Mouse (Mus musculus) midbrain, postnatal 0 days (tissue): Measurements from ENCODE around the gene Entpd3. TPM values are rescaled to one million over a fixed set of nuclear protein-coding genes. Genes with fewer than 3 reads are reported as not detected.
A peak's percentile ranks its signal among the peaks of the same experiment; 100 is the strongest.

Source experiments
- ATAC-seq: fragments of 200-750 bp; cut with Nextera tagmentation; 2 replicates; pipeline ENCODE4 v1.8.0; 2017; ENCODE audit warnings: moderate number of reproducible peaks, mild to moderate bottlenecking, moderate TSS enrichment, moderate library complexity; ENCODE audit not compliant: low FRiP score
- DNase-seq: peaks from one replicate; pipeline ENCODE4 v3.0.0-alpha.2; 2015; ENCODE audit warnings: low spot score
- H3K27ac ChIP-seq: fragments of 300-500 bp; sonication (generic); 2 replicates; pipeline ENCODE4 v1.5.1; 2014; ENCODE audit warnings: low read depth, mild to moderate bottlenecking, low read length, mixed read lengths
- H3K27me3 ChIP-seq: fragments of 300-500 bp; sonication (generic); 2 replicates; pipeline ENCODE4 v1.6.1; 2014; ENCODE audit warnings: low read length, control low read depth, mixed read lengths; ENCODE audit not compliant: insufficient read depth
- H3K36me3 ChIP-seq: fragments of 300-500 bp; sonication (generic); 2 replicates; pipeline ENCODE4 v1.6.1; 2014; ENCODE audit warnings: low read length, control low read depth, mixed read lengths; ENCODE audit not compliant: insufficient read depth
- H3K4me1 ChIP-seq: fragments of 300-500 bp; sonication (generic); 2 replicates; pipeline ENCODE4 v1.6.1; 2014; ENCODE audit warnings: mild to moderate bottlenecking, control low read depth, antibody characterized with exemption, low read length, mixed read lengths; ENCODE audit not compliant: insufficient read depth
- H3K4me2 ChIP-seq: fragments of 300-500 bp; sonication (generic); 2 replicates; pipeline ENCODE4 v1.6.1; 2014; ENCODE audit warnings: low read depth, mild to moderate bottlenecking, low read length, mixed read lengths; ENCODE audit not compliant: poor library complexity, severe bottlenecking
- H3K4me3 ChIP-seq: fragments of 300-500 bp; sonication (generic); 2 replicates; pipeline ENCODE4 v1.5.1; 2014; ENCODE audit warnings: low read depth, mild to moderate bottlenecking, low read length, moderate library complexity
- H3K9ac ChIP-seq: fragments of 300-500 bp; sonication (generic); replicated peaks from 2 replicates; pipeline ENCODE4 v1.6.1; 2014; ENCODE audit warnings: mild to moderate bottlenecking, low read length, moderate library complexity, mixed read lengths; ENCODE audit not compliant: poor library complexity, severe bottlenecking
- H3K9me3 ChIP-seq: fragments of 300-500 bp; sonication (generic); 2 replicates; pipeline ENCODE4 v1.6.1; 2016; ENCODE audit warnings: low read length, control low read depth
- CTCF ChIP-seq: IDR thresholded peaks from 2 replicates; pipeline ENCODE4 v1.5.1; 2016; ENCODE audit warnings: antibody characterized with exemption, mild to moderate bottlenecking
- WGBS: fragments of 180-500 bp; shearing (Covaris S2); extraction: QIAGEN DNeasy Blood & Tissue Kit; methylation state at CpG from one replicate; pipeline ENCODE4 v1.1.7; 2014; 5-methylcytosine and 5-hydroxymethylcytosine counted together
- polyA plus RNA-seq: library from polyadenylated mRNA; unstranded; fragments of >200 nt; fragmentation: Nextera tagmentation; extraction: Ambion mirVana; gene quantifications from 2 replicates; pipeline ENCODE4 v1.2.1, GENCODE M21; 2015
- total RNA-seq: library from RNA; depleted of rRNA; stranded (reverse); fragments of >200 nt; gene quantifications from 2 replicates; pipeline ENCODE4 v1.2.3, GENCODE M21; 2014

Gene Entpd3
- total and polyA plus RNA-seq, 2 experiments from 2014 or later: 4.7 to 9.0 TPM

DNA sequence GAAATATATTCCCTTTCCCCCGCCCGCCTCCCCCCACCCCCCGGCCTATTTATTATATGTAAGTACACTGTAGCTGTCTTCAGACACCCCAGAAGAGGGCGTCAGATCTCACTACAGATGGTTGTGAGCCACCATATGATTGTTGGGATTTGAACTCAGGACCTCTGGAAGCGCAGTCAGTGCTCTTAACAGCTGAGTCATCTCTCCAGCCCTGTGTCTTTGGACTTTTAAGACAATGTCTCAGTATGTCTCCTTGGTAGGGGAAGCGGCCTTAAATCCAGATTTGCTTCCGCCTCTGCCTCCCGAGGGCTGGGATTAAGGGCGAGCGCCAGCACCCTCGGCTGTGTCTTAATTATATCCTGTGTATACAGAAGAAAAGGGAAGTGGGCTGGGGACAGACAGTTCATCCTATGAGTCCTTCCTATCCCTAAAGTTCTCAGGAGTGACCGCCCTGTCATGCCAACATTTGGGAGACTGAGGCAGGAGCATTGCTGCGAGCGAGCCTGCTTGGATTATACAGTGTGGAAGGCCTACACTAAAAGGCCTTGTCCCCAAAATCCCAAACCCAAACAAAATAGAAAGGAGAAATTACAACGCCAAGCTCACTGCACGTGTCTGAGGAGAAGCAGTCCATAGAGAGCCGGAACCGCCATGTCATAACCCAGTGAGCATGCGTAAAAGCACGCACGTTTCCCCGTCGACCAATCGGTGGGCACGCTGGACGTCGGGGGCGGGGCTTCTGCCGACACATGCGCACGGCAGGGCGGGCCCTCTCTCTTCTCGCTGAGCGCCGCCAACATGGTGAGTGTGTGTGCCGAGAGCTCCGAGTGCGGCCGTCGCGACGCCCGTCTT is 31.3 kb downstream of the Entpd3 start, which contains the start of gene Rpl14:
Gene Rpl14, plus strand, starts transcription at position 704 of the 852 bp plus-strand sequence.
- H3K27me3 ChIP-seq: peaks cover 2% of the 10 kb centered on the region; the same call in 1 of the 2 replicates
- peak within 1 kb of the TSS; percentile 91 for H3K9ac ChIP-seq
- no peak for TF ChIP-seq CTCF
- ATAC-seq (peak; percentile 97), DNase-seq (peak; percentile 98)
- WGBS: 6% methylated on average over 43 of the region's 43 CpGs
- peak within 1 kb of the TSS; percentile 76 for H3K4me2 ChIP-seq
- H3K27ac ChIP-seq: peak within 1 kb of the TSS; percentile 81
- H3K4me1 ChIP-seq: peaks cover 3% of the 10 kb centered on the region; the same call in 1 of the 2 replicates
- H3K36me3 ChIP-seq: peaks cover 28% of the 10 kb centered on the region
- peak within 1 kb of the TSS; percentile 81 for H3K4me3 ChIP-seq
- H3K9me3 ChIP-seq: no peaks in the 10 kb centered on the region

DNA sequence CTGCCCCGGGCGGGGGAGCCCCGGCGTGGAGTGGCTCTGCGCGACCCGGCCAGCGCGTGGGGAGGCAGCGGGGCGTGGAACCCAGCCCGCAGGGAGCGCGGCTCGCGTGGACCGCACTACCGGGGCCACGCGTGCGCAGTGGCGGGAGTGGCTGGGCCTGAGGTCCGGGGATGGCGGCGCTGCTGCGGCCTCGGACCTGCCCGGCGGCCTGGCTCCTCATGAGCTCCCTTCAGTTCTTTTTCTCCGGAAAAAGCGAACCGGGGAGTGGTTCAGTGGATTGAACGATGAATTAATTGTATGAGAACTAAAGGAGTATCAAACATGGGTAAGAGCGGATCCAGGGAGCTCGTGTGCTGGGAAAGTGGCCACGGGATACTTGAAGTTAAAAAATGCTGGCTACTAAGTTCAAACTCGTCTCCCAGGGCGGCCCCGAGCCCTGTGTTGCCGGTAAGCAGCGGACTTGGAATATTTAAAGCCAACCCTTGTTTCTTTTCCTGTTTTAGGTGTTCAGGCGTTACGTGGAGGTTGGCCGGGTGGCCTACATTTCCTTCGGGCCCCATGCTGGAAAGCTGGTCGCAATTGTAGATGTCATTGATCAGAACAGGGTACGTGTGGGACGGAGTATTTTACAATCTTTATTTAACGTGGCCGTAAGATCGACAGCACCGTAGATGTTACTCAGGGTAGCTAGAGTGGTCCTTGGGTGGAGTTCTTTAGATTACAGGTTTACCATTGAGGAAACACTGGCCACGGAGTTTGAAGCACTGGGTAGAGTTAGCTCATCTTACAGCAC is 32.2 kb downstream of the Entpd3 start:
- ATAC-seq: peak; percentile 83
- 1% methylated on average over 53 of the region's 53 CpGs for WGBS
- no peak for TF ChIP-seq CTCF

GRCm38 (mm10) chr9:120575748-120576661 is 36.4 kb downstream of the Entpd3 start:
- H3K4me3 ChIP-seq: peak overlapping the region; percentile 71; the same call in 1 of the 2 replicates
- WGBS: 56% methylated on average over 6 of the region's 6 CpGs
- 0 out of 2 replicates have a peak overlapping the region, but pooled peaks have one; percentile 13 for H3K9ac ChIP-seq
- 0 out of 2 replicates have a peak overlapping the region, but pooled peaks have one; percentile 12 for H3K27ac ChIP-seq
- peaks cover 28% of the 10 kb centered on the region for H3K36me3 ChIP-seq
- no peaks in the 10 kb centered on the region for H3K9me3 ChIP-seq
- peak overlapping the region; percentile 90; the same call in 1 of the 2 replicates for H3K4me2 ChIP-seq
- TF ChIP-seq CTCF: peak; percentile 46
- DNase-seq (no peak), ATAC-seq (no peak)
- no peaks in the 10 kb centered on the region for H3K27me3 ChIP-seq
- peaks cover 3% of the 10 kb centered on the region; the same call in 1 of the 2 replicates for H3K4me1 ChIP-seq

More for the DNA sequence above, 32.2 kb downstream of the Entpd3 start:
- peaks cover 28% of the 10 kb centered on the region for H3K36me3 ChIP-seq
- H3K27ac ChIP-seq: peak overlapping the region; percentile 81
- DNase-seq: no peak
- peak overlapping the region; percentile 76 for H3K4me2 ChIP-seq
- H3K4me3 ChIP-seq: peak overlapping the region; percentile 81
- peak overlapping the region; percentile 91 for H3K9ac ChIP-seq
- no peaks in the 10 kb centered on the region for H3K27me3 ChIP-seq
- no peaks in the 10 kb centered on the region for H3K9me3 ChIP-seq
- H3K4me1 ChIP-seq: peaks cover 3% of the 10 kb centered on the region; the same call in 1 of the 2 replicates

GRCm38 (mm10) chr9:120576662-120577013 is 37.0 kb downstream of the Entpd3 start:
- H3K27ac ChIP-seq: 0 out of 2 replicates have a peak overlapping the region, but pooled peaks have one; percentile 12
- peak overlapping the region; percentile 90 for H3K4me2 ChIP-seq
- peaks cover 28% of the 10 kb centered on the region for H3K36me3 ChIP-seq
- ATAC-seq (peak; percentile 20; the same call in 1 of the 2 replicates), DNase-seq (no peak)
- H3K27me3 ChIP-seq: no peaks in the 10 kb centered on the region
- H3K9ac ChIP-seq: 0 out of 2 replicates have a peak overlapping the region, but pooled peaks have one; percentile 13
- H3K4me3 ChIP-seq: peak overlapping the region; percentile 71; the same call in 1 of the 2 replicates
- H3K9me3 ChIP-seq: no peaks in the 10 kb centered on the region
- TF ChIP-seq CTCF: peak; percentile 15; the same call in 1 of the 2 replicates
- whole genome bisulfite sequencing: 1% methylated on average over 4 of the region's 4 CpGs
- peaks cover 3% of the 10 kb centered on the region; the same call in 1 of the 2 replicates for H3K4me1 ChIP-seq
